Mouse (Mus musculus) G1E-ER4 (cell line): ENCODE data around the gene Gpr4. TPM values are rescaled to one million over a fixed set of nuclear protein-coding genes. Genes with fewer than 3 reads are reported as not detected.
A peak's percentile ranks its signal among the peaks of the same experiment; 100 is the strongest.

ENCODE experiments used
- GATA1 ChIP-seq: IDR thresholded peaks from one replicate; pipeline ENCODE4 v1.8.0; 2012; ENCODE audit warnings: low read length, inconsistent platforms
- polyA plus RNA-seq: library from polyadenylated mRNA; stranded (reverse); fragments of >175 nt; gene quantifications from 2 replicates; pipeline ENCODE4 v1.2.3, GENCODE M21; 2012

The Gpr4 gene
- polyA plus RNA-seq, 1 experiment: 0.17 TPM

DNA sequence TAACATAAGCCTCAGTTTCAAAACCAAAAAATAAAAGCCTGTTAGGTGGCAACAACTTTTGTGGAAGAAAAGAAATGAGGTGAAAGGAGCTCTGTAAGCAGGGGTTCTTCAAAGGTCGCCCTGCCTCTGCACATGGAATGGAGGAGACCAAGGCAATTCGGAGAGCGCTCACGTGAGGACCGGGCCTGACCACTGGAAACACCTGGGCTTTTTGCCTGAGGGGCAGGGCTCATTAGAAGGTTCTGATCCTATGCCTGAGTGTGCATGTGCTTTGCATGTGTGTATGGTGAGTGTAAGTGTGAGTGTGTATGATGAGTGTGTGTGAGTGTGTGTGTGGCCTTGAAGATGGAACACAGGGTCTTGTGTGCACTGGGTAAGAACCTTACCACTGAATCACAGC is 18.6 kb downstream of the Gpr4 start:
- no peak for TF ChIP-seq GATA1

DNA sequence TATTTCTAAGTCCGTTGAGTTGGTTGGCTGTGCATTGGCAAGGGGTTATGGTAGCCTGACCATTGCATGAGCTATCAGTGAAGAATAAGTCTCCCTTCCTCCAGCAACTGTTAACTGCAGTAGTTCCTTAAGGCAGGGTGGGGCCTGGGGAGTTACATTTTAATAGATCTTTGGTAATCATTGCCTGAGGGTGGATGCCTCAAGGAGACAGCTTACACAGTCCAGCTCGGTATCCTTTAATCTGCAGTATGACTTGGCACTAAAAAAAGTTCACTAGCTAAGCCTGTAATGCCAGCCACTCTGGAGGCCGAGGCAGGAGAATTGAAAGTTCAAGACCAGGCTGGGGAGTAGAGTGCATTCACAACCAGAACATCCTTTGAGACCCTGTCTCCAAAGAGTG is 19.5 kb downstream of the Gpr4 start:
- no peak for TF ChIP-seq GATA1

DNA sequence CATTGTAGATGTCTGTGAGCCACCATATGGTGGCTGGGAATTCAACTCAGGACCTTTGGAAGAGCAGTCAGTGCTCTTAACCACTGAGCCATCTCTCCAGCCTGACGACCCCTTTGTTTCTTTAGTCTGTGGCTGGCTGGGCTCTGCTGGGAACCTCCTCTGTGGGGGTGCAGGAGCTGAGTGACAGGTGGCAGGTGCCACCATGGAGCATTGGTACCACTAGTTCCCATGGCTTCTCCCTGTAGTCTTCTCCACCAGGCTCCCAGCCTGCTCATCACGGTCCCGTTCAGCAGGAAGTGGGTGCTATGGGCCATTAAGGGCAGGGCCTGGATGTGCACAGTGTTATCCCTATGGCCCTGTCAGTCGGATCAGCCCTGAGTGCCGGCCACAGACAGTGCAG is 22.3 kb downstream of the Gpr4 start:
- no peak for TF ChIP-seq GATA1

DNA sequence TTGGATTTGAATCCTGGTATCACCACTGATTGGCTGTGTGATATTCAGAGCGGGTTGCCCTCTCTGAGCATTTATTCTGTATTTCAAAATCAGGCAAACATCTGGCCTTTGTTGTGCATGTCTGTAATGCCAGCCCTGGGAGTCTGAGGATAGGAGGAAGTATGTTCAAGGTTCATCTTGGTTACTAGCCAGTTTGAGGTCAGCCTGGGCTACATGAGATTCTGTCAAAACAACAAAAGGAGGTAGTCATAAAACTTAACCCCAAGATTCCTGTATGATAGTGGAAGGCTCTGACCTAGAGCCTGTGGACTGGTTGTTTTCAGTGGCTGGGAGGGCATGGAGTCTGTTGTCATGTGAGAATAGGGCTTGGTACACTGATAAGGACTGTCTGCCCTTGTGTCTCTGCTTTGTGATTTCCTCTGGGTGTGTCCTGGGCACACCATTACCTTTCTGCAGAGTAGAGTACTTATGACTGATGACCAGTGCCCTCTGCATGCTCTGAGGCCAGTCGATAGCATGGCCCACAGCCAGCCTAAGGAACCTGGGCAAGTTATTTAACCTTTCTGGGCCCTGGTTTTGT is 22.8 kb downstream of the Gpr4 start:
- TF ChIP-seq GATA1: no peak

DNA sequence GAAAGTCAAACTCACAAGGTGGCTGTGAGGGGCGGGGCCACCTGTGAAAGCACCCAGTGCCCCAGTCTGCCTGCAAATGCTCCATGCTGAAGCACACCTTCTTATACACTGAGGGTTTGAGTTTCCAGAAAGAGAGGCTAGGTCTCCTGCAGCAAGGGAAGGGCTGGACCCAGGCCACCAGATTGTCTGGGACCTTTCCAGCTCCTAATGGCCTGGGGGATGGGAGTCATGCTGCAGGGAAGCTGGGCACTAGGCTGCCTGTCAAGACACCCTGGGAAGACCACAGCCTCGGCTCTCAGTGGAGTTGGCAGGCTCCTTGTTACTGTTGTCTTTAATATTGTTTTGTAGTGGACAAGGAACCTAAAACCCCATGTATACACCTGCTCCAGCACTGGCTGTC is 24.1 kb downstream of the Gpr4 start:
- TF ChIP-seq GATA1: no peak

DNA sequence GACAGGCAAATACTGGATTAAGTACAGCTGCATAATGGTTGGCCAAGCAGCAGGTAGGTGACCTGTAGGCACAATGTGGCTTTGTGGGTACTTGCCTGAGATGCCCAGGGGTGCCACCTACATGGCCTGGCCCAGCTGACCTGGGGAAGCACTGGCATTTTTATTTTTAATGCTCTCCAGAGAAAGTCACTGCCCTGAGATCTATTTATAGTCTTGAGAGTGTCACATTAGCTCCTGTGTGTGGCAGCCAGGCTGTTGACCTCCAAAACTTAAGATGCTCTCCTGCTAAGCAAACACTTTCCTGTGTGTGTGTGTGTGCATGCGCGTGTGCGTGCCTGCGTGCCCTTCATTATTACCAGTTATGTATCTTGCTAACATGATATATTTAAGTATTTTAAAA is 26.0 kb downstream of the Gpr4 start:
- TF ChIP-seq GATA1: no peak

DNA sequence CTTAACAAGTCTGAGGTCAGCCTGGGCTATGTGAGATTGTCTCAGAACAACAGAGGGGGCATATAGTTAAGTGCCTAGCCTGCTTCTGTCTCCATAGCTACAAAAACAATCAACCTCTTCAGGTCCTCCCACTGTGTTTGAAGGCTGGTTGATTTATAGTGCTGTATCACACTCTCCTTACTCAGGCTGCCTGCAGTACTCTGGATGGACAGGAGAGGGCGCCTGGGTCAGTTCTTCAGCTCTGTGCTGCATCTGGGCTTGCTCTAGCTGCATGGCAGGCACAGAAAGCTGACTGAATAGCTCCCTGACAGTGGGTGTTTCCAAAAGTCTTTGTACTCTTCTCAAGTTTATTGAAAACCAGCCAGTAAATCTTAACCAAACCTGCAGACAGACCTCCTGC is 27.1 kb downstream of the Gpr4 start:
- no peak for TF ChIP-seq GATA1

DNA sequence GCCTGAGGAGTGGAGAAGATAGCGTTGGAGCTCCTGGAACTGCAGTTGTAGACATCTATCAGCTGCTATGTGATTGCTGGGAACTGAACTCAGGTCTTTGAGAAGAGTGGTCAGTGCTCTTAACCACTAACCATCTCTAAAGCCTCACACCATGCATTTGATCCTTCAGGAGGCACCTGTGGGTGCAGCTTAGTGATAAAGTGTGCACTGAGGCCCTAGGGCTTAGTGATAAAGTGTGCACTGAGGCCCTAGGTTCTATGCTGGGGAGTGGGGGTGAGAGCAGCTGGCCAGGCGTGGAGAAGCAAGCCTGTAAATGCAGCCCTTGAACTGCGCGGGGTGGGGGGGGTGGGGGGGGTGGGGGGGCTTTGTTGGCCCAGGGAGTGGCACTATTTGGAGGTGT is 27.6 kb downstream of the Gpr4 start:
- no peak for TF ChIP-seq GATA1

DNA sequence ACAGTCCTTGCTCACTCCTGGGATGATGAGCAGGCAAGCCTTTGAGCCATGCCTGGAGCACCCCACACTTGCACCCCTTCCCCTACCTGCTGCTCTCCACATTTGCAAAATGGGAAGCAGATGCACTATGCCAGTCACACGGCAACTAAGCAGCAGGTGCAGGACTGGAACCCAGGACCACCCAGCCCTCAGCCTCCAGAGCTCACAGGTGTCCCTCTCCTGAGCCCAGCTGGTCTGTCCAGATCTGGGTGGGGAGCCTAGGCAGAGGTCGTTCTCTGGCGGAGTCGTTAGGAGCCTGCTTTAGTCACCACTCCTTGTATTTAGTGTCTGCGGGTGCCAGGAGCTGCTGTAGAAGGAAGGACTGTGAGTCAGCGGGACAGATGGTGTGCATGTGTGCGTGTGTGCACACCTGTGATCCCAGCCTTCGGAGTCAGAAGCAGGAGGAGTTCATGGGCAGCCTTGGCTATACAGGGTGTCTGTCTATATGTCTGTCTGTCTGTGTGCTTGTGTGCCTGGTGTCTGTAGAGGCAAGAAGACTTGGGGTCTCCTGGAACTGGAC is 28.6 kb downstream of the Gpr4 start:
- no peak for TF ChIP-seq GATA1

DNA sequence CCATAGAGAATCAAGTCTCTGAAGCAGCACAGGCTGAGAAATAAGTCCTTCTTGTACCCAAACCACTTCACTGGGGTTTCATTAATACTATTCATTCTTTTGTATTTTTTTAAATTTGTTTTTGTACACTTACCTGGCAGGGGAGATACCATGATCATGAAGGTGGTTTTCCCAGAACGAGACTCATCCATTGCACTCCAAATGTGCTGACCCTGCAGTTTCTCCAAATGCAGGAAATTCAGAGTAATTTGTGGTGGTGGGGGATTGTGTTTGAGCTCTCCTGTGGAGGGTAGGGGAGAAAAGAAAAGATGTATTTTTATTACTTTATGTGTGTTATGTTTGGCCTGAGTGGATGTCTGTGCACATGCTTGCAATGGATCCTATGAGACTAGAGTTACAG is 29.7 kb downstream of the Gpr4 start:
- TF ChIP-seq GATA1: no peak

DNA sequence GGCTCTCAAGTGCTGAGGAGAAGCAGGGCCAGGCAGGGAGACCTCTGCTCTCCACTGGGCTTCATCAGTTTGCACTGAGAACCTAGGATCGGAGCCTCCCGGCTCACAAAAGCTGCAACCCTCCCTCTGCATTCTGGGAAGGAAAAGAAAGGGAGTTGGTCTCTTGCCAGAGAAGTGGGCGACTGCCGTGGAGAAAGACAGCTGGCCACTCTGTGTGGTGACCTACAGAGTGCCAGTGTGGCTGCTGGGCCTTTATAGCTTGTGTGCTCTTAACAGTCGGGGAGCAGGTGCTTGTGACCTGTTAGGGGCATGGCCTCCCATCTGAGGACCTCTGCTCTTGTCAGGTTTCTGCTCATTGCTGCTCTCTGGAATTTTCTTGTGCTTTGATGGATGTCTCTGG is 31.5 kb downstream of the Gpr4 start:
- no peak for TF ChIP-seq GATA1

DNA sequence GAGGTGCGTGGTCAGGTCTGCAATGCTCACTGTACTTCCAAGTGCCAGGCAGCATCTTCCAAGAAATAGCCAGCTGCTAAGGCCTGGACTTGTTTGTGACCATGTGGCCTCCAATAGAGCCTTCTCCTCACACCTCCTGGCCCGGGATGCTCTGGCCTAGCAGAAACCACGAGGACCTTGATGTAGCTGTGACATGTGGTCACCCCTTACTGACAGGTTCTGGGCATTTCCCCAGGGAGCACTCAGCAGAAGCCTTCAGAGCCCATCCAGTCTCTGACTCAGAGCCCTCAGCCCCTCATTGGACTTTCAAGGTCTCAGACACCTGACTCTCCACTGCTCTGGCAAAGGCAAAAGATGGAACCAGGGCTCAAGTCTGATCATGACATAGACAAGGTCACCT is 32.7 kb downstream of the Gpr4 start:
- TF ChIP-seq GATA1: no peak

DNA sequence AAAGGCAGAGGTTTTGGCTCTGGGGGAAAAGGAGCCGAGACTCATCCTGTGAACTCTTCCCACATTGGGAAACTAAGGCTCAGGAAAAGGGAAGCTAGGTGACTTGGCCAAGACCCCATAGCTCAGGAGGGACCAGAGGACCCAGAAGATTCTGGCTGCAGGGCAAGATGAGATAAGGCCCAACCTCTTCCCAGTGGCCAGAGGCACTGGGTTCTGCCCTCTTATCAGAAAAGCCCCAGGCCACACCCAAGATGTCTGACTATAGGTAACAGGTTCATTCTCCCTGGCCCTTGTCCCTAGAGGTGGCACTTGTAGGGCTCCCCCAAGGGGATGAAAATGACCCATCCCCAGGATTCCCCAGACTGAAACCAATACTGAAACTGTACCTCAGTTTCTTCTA is 34.5 kb downstream of the Gpr4 start:
- peak; percentile 40 for TF ChIP-seq GATA1

DNA sequence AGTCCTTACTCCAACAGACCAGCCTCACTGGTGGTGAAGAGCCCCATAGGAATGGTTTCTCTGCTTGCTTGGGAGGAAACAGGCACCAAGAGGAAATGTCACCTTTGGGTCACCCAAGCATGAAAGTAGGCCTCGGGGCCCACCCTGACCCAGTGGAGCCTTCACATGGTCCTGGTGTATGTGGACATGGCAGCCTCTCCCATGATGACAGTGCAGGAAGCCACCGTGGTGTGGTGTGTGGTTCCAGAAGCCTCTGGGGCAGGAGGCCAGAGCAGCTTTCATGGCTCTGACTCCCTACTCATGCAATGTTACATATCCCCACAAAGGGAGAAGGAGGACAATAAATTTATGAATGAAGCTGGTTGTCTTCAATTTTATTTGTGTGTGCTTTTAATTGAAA is 35.2 kb downstream of the Gpr4 start:
- TF ChIP-seq GATA1: no peak

DNA sequence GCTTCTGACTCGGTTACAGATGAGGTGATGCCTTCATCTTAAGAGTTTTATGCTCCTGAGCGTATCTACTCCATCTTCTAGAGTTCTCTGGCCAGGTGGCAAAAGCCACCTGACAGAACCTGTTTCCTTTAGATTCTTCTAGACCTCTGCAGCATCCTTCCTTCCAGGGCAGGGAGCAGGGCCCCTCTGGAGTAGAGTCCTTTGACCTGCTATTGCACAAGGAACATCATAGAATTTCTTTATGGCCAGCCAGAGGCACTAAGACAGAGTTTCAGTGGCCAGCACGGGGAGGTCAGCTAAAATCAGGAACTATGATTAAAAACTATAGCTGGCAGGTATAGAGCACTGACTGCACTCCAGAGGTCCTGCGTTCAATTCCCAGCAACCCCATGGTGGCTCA is 39.7 kb downstream of the Gpr4 start:
- no peak for TF ChIP-seq GATA1

DNA sequence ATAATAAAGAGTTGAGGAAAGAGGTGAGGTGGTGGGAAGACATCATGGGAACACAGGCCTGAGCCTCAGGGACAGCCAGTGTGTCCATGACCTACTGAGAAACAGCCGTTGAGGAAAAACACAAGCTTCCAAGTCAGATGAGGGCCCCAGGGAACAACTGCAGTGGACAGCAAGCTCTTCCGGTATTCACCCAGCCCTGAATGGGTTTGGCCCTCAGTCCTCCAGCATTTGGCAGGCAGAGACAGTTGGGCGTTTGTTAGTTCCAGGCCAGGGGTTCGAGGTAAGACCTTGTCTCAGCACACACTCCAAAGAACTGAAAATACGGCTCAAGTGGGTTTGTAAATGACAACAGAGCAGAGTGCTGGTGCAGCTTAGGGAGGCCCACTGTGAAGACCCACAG is 41.1 kb downstream of the Gpr4 start:
- no peak for TF ChIP-seq GATA1

DNA sequence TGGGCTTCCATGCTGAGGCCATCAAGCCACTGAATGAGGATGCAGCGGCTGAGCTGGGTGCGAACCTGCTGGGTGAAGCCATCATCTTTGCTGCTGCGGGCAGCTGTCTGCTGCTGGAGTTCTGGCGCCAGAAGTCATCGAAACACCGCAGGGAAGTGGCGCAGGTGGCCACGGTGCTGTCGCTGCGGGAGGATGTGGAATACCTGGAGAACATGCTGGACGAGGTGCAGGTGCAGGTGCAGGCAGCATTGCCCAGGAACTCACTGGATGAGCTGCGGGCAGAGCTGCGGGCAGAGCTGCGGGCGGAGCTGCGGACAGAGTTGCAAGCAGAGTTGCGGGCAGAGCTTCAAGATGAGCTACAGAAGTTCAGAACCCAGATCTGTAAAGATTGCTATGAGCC is 43.1 kb downstream of the Gpr4 start:
- TF ChIP-seq GATA1: no peak

DNA sequence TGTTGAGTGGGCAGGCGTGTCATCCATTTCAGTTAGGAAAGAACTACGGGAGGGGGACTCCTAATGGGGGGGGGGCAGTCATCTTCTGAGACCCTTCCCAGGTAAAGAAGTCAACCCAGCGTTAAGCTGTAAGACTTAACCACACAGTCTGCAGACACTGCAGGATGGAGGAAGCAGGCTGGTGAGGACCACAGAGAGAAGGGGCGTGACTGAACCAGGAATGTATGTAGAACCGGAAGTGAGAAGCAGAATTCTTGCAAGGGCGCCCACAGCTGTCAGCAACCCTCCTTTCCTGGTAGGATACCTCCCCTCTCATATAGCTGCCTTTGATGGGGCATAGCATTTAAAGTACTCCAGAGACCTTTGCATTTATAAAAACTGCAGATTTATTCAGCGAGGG is 44.2 kb downstream of the Gpr4 start:
- no peak for TF ChIP-seq GATA1

DNA sequence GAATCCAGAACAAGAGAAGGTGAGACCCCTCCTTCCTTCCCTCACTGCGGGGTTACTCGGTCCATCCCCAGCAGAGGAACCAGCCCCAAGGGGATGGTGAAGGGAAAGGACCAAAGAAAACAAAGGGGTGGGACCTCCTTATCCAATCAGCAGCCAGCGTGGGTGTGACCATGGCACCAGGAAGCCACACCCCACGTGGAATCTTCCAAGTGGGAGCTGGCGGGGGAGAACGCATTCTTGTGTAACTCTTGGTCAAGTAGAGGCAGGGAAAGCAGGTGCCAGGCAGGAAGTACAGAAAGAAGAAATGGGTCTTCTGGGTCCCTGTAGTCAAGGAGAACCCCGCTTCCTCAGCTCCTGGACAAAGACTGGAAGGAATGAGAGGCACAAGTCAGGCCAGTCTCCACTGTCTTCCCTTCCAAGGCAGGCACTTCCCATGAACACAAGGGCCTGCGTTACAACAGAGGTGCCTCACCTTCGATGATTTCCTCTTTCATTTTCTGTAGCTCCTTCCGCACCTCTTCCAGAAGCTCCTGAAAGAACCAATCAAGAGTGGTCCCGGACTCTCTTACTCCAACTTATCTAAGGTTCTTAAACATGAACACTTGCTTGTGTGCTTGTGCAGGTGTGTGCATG is 45.2 kb downstream of the Gpr4 start:
- no peak for TF ChIP-seq GATA1
